Mouse (Mus musculus): ENCODE results near the gene Eef2kmt.
A peak's percentile ranks its signal among the peaks of the same experiment; 100 is the strongest.

Gene Eef2kmt

DNA sequence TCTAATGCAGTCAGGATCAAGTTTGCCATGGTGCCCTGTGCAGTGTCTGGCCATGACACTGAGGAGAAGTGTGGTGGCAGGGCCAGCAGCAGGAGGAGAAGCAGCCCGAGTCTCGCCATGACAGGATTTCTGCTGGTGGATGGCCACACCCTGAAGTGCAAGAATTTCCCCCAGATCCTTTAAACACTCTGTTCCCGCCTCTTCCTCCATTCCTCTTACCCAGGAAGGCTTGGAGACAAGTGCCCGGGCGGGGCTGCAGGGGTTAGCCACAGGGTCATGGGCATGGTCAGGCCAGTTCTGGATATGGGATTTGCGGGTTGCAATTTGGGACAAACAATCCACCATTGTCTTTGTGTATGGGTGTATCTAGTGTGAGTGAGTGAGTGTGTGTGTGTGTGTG lies 33.6 kb downstream of the Eef2kmt start, which contains the start of gene AU021092:
Gene AU021092 (minus strand): TSS at position 160 of the 400 bp plus-strand sequence.
- DNase-seq (ENCODE audit: low read depth, low spot score) = peak; percentile 37

DNA sequence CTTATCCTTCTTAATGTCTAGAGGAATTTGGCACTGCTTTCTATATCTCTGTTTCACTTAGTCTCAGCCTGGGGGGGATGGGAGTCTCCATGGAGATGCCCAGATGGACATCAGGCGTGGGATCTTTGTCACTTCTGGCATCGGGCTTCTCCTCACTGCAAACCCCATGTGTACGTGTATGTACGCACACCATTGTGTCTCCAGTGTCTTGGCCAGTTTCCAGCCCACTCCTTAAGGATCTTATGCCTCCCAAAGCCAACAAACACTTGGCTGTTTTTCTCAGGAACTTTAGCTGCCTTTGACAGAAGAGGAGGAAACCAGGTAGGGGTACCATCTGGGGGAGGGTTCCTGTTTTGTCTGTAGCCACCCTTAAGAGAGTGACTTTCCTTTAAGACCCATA lies 34.4 kb downstream of the Eef2kmt start:
- DNase-seq (ENCODE audit: low read depth, low spot score) = no peak

DNA sequence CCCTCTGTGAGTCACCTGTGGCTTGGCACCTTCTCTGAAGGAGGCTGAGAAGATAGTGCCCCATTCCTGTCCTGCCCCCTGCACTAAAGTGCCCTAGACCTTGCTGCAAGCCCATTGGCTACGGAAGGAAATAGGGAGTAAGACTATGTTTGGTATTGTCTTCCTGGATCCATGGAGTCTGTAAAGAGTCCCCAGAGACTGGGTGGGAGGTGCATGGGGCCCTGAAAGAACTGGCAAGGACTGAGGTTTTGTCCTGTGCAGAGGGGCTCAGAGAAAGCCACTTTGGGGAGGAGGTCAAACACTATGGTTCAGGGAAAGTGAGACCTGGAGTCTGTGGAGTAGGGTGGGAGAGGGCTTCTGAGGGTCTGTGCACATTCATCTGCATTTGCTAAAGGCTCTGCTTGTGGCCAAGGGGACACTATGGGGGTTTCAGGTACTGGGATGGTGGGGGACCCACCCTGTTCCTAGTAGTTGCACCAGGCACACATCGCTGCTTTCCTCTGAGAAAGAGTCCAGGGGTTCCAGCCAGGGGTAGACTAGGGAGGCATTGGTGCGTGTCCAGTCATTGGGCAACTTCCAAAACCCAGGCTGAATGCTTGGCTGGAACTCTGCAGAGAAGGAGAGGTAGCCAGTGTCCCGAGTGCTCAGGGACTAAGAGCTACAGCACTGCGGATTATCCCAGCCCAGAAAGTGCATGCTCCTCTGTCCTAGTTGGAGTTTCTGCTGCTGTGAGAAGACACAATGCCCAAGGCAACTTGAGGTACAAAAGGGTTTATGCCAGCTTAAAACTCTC lies 38.2 kb downstream of the Eef2kmt start:
- DNase-seq (ENCODE audit: low read depth, low spot score) = no peak

DNA sequence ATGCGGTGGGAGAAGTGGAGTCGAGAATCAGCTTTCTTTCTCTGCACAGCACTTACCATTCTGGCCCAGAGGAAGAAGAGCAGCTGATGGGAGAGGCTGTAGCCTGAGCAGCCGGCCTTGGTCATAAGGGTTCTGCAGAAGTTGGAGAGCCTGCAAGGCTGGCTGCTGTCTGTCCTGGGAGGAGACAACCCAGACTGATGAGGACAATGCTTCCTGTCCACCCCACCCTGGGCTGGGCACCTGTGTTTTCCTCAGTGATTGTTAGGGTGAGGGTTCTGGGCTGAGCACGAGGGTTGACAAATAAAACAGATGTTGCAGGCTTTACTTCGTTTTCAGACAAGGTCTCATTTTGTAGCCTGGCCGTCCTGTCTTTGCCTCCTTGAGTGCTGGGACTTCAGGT lies 39.1 kb downstream of the Eef2kmt start:
- DNase-seq (ENCODE audit: low read depth, low spot score) = no peak

DNA sequence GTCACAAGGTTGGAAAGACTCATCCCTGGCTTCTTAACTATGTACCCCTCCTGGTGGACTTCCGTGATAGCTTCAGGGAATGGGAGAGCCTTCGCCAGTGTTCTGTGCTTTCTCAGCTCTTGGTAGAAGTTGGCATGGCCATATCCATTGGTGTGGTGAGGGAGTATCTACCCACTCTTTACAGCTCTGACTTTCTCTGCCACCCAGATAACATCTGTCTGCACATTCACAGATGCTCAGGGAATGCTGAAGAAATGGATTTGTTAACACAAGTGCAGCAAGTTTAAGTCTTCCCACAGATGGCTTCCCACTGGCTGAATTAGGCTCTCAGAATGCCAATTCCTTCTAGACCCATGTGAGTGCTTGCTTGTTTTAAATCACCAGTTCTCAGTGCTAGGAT lies 41.7 kb downstream of the Eef2kmt start:
- no peak for DNase-seq (ENCODE audit: low read depth, low spot score)

DNA sequence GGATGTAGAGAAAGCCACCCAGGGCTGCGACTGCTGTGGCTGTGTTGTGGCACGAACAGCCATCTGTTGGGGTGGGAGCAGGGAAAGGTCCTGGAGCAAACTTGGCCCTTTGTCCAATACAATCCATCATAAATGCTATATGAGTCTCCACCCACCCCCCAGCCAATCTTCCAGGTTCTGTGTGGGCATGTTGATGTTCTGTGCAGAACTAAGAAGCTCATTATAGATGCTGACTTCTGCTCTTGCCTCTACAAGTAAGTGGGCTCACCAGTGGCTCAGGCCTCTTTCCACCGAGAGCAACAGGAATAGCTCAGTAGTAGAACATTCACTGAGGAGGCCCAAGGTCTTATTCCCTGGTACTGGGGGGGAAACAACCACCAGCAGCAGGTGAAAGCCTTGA lies 43.6 kb downstream of the Eef2kmt start:
- DNase-seq (ENCODE audit: low read depth, low spot score) = no peak

DNA sequence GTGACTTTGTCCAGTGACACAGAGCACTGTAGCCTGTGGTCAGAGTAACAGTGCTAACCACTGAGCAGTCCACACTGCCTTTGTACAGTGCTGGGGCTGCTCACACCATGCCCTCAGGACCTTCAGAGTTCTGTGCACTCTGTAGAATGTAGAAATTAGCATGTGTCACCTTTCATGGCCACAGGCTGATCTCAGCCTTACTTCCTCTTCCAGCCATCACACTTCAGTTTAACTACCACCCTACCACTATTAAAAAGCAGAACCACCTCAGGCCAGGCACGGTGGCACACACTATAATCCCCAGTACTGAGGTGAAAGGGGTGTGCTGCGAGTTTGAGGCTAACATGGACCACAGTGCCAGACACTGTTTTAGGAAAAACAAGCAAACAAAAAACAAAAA lies 45.4 kb downstream of the Eef2kmt start:
- DNase-seq (ENCODE audit: low read depth, low spot score) = no peak

DNA sequence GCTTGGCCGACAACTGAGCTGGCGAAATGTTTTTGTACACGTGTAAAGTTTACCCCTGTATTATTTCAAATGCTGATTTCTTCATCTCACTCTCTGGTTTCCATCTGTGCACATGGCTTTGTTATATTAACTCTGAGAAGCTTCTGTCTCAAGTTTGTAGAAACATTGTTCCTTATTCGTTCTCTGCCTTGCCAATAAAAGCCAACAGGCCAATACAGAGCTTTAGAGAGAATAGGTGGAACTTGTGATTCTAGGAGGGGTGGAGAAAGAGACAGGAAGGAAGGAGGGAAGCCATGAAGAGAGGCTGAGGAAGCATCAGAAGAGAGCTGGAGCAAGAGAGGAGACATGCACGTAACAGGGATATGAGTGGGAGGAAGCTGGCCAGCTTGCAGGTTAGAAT lies 49.7 kb downstream of the Eef2kmt start:
- peak; percentile 50 for DNase-seq (ENCODE audit: low read depth, low spot score)

DNA sequence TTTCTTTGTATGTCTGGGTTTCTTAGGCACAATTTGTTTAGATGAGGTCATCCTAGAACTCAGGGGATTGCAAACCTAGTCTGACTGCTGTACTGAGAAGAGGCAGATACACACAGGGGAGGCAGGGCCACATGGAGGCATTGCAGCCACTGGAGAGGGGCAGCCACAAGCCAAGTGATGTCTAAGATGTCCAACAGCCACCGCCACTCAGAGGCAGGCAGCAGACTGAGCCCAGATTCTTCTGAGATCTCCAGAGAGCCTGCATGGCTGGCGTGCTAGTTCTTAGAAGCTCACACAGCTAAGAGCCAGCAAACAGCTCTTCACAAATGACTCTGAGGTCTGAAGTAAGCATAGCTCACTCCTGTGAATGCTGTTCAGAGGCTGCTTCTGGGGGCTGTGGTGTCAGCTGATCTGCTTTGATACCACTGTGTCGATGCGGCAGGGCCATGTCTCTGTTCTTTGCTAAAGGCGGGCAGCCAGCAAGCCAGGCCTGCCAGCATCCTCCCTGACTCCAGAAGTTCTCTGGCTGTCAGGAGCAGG lies 50.3 kb downstream of the Eef2kmt start:
- DNase-seq (ENCODE audit: low read depth, low spot score) = no peak

DNA sequence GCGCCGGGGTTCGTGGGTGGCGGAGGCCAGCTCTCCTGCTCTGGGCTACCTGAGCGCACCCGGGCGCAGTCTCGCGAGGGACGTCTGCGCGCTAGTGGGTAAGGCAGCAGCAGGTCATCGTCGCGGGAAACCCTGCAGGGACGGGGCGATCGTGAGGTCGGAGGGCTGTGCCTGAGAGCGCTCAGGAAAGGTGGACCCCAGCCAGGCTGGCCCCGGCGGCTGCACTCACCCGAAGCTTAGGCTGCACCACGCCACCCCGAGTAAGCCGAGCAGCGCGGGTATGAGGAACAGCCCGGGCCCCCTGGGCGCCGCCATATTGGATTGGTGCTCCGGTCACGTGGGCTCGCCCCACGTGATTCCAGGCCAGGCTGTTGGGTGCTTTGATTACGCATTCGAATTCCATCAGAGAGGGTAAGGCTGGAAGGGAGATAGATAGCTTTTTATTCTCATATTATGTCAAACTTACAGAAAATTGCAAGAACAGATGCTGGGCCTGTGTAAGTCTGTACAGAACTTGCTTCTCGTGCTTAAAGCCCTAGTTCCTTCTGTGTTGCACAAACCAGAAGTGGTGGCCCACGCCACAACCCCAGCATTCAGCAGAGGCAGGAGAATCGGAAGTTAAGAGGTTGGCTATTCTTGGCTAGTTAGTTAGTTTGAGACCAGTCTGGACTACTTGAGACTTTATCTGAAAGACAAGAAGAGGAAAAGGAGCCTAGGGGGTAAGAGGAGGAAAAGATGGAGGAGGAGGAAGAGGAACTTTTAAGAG lies 51.9 kb downstream of the Eef2kmt start, which contains the start of gene Nagpa:
Gene Nagpa (minus strand): TSS at position 345 of the 766 bp plus-strand sequence.
- peak; percentile 92 for DNase-seq (ENCODE audit: low read depth, low spot score)

DNA sequence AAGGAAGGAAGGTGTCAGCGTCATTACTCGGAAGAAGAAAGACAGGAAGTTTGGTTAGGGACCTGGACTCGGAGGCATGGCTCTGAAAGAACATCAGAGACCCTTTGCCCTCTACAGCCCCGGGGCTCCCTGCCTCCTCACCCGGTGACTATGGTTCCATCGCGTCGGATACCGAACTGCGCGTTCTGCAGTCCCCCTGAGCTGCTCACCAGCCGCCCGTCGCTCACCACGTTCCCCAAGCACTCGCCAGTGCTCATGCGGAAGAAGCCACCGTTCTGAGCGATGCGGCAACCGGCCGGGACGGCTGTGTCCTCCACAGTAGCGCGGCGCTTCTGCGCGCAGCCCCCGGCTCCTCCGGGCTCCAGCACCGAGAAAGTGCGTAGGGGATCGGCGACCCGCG lies 52.6 kb downstream of the Eef2kmt start:
- DNase-seq (ENCODE audit: low read depth, low spot score) = peak; percentile 16

DNA sequence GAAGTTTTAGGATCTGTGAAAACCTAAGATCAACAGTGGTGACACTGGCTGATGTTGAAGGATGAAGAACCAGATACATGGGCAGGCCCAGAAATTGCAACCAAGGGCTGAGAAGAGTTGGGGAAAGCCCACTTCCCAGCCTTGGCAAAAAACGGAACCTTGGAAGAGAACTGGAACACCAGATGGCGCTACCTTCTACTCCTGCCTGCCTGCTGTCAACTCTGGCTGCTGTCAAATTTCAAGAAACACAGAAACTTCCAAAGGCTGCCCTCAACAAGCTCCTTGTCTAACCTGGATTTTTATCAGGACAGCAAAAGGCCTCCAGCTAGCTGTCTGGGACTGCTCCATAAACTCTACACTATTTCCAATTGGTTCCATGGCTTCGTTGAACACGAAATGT lies 53.1 kb downstream of the Eef2kmt start:
- DNase-seq (ENCODE audit: low read depth, low spot score) = peak; percentile 89

DNA sequence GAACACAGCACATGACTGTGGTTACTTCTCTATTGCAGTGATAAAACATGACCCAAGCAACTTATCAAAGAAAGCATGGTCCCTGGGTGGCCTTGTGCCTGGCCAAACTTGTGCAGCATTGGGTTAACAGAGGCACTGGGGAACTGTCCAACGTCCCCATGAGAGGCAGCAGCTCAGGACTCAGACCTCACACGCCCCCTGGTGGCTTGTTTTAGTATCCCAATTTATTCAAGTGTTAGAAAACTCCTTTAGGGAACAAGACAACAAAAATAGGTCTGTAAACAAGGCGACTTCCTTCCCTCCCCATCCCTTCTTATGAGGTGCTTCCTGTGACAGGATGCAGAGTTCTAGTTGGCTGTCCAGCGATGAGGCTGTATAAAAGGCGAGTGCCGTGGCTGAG lies 60.7 kb downstream of the Eef2kmt start:
- DNase-seq (ENCODE audit: low read depth, low spot score) = peak; percentile 85

All from 3T3-L1 (cell line).